Mouse (Mus musculus) layer of hippocampus, adult 9-10 months (tissue): Measurements from ENCODE around the gene Gm20388.

Experiments used
- DNase-seq: peaks from one replicate; pipeline ENCODE4 v3.0.0; 2022; ENCODE audit warnings: low spot score

The Gm20388 gene

DNA sequence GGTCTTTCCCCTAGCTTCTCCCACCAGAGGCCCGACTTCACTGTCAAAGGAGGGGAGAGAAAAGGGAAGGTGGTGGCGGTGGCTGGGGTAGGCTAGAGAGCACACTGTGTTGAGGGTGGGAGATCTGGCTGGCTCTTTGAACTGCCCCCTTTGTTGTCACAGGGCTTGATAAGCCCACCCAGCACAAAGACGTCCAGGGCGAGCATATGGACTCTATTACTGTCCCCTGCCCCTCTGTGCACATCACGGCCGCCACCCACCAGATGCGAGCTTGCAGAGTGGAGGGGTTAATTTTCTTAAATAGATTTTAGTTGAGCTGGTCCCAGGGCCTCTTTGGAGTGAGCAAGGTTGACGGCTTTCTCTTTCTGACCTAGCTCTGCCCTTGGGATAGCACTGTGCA lies 1450.5 kb downstream of the Gm20388 start:
- no peak for DNase-seq

GRCm38 (mm10) chr8:121364646-121365045 lies 1454.0 kb downstream of the Gm20388 start:
- no peak for DNase-seq

- no peak for DNase-seq
These were observed 1454.5 kb downstream of the Gm20388 start for GRCm38 (mm10) chr8:121365150-121365549.

DNA sequence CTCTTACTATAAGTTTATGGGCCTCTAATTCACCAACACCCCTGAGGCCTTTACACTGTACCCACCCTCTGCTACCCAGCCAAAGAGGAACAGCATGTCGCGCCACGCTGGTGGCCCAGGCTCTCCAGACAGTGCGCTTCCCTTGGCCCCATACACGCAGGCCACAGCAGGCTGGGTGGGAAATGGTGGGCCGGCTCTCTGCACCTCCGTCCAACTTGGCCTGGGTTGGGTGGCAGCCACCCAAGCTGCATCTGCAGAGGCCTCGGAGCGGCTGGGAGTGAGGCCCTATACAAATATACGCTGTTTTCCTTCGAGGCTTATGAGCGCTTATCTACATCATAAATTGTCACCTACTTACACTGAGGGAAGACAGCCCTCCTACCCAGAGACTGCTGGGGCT lies 1456.0 kb downstream of the Gm20388 start:
- DNase-seq, result no peak

- no peak for DNase-seq
These were observed 1458.2 kb downstream of the Gm20388 start for GRCm38 (mm10) chr8:121368799-121369198.

DNA sequence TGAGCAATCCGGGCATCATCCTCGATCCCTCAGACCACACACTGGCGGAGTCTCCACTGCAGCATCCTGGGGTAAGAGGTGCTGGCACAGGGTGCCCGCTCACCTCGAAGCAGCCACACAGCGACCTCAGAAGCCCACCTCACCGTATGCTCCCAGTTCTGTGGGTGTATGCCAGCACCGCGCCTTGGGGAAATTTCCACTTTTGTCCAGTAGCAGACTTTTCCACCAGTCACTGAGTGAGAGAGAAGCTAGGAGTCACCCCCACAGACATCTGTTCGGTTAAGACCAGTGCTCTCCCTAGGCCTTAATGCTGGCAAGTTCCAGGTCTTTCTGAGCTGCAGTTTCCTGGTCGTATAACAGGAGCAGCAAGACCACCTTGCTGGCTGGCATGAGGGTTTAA lies 1458.7 kb downstream of the Gm20388 start:
- no peak for DNase-seq

GRCm38 (mm10) chr8:121371287-121371686 lies 1460.6 kb downstream of the Gm20388 start:
- no peak for DNase-seq

GRCm38 (mm10) chr8:121371911-121372638 lies 1461.4 kb downstream of the Gm20388 start:
- DNase-seq, result peak; percentile 42

- DNase-seq, result no peak
These were observed 1462.0 kb downstream of the Gm20388 start for GRCm38 (mm10) chr8:121372639-121372986.

GRCm38 (mm10) chr8:121374284-121374683 lies 1463.6 kb downstream of the Gm20388 start:
- no peak for DNase-seq

GRCm38 (mm10) chr8:121374777-121375176 lies 1464.1 kb downstream of the Gm20388 start:
- DNase-seq, result no peak

DNA sequence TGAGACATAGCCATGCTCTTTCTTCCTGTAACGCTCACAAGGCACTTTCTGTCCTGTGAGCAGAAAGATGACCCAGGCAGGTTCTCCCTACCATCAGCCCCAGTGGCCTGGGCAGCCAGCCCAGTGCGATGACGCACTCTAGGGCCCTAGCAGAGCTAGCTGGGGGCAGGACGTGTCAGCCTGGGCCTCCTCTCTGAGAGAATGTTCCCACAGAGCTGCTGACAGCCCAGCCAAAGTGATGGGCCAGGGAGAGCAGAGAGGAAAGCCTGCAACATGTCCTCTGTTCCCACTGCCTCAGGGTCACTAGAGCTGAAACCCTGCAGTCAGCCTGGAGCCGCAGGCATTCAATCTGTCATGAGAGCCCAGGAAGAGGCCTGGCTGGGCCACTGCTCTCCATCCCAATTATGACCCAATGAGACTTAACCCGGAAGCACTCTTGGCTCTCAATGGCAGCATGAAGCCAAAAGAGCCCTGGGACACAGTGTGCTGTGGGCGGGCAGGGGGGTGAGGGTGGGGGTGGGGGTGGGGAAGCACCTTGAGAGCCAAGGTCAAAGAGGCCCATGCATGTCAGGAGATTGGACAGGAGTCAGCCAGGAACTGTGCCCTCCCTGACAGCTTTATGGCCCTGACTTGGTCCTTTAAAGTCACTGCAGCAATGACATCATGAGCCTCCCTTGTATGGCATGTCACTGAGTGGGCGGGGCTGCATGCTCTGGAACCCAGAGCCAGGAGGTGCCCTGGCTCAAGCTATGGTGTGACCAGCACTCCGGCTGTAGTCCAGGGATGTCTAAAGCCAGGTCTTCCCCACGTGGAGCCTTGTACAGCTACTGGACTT lies 1465.7 kb downstream of the Gm20388 start:
- DNase-seq, result no peak

GRCm38 (mm10) chr8:121377680-121378079 lies 1467.0 kb downstream of the Gm20388 start:
- DNase-seq, result no peak

GRCm38 (mm10) chr8:121379387-121379786 lies 1468.7 kb downstream of the Gm20388 start:
- DNase-seq, result no peak

GRCm38 (mm10) chr8:121382583-121383241 lies 1472.1 kb downstream of the Gm20388 start:
- no peak for DNase-seq

DNA sequence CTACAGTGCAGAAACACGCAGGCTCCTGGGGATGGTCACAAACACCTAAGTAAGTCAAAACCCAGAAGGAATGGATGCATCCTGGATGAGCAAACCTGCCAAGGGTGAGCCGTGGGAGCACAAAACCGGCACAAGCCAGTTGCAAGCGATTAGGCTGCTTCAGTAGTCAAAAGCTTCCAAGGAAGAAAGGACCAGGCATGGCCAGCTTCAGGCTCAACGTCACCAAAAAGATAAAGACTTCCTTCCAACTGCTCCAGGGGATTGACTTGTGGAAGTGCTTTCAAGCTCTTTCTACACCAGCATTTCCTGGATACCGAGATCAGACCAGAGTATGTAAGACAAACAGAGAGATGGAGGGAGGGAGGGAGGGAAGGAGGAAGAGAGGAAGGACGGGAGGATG lies 1474.9 kb downstream of the Gm20388 start:
- no peak for DNase-seq

DNA sequence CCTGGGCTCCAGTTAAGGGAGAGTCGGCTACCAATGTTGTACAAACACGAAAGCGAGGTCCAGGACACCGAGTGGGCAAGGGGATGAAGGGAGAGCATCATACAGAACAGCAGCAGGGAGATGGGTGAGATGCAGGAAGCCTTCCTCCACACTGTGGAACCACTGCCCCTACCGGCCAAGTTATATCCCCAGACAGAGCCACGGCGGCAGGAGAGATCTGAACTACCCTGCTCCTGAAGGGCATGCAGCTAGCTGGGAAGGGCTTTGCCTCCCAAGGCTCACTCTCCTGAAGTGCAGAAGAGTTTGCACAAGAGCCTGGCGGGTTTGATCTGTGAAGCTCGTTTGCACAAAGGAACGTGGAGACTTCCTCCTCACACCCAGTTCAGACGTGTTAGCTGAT lies 1480.0 kb downstream of the Gm20388 start:
- DNase-seq, result no peak

- DNase-seq, result no peak
These were observed 1480.6 kb downstream of the Gm20388 start for GRCm38 (mm10) chr8:121391254-121391653.

DNA sequence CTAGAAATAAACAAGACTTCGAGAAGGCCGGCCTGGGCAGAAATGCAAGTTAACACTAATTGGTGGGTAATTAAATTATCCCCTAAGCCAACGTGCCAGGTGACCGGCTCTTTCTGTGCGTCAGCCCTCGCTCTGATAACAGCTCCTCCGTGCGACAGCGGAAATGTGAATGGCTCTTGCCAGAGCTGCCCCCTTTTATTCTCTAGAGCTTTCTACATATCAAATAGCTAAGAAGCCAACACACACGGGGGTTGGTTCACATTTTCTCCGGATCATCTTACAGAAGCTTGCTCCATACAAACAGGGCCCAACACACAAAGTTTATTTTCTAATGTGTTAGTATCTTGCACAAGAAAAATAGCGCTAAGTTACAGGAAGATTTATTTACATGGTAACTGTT lies 1481.1 kb downstream of the Gm20388 start:
- DNase-seq, result no peak

- DNase-seq, result no peak
These were observed 1481.8 kb downstream of the Gm20388 start for GRCm38 (mm10) chr8:121392482-121392881.

DNA sequence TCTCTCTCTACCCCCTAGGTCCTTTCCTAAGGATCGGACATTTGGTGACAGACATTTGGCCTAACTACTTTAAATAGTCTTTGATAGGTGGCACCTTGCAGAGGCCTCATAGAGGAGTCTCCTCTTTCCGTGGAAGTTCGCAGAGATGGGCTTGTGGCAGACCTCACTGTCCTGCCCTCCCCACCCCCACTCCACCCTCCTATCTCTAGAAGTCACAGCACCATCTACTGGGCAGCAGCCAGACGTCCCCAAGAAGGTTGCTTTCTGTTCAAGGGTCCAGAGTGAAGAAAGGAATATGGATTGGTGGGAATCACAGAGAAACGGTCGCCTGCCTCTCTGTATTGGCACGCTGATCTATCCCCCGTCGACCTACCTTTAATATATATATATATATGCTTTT lies 1482.5 kb downstream of the Gm20388 start:
- no peak for DNase-seq

- no peak for DNase-seq
These were observed 1484.0 kb downstream of the Gm20388 start for GRCm38 (mm10) chr8:121394686-121395085.

DNA sequence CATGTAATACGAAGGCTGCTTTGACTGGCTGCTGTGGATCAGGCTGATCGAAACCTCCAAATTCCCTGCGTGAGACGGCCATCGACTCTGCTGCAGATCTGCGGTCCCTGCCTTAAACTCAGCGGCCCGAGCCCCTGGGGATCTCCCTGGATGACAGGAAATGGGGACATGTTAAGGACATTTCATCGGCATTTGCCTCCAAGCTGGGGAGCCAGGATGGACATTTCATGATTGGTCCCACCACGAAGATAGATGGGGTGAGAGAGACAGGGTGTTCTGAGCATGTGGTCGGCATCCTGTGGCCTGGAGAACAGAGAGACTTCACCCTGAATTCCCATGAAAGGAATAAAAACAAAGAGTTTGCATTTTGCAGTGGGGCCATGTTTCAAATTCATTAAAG lies 1484.7 kb downstream of the Gm20388 start:
- DNase-seq, result no peak
